Mouse (Mus musculus) spleen, adult 18-20 months (tissue): Measurements from ENCODE around the gene Hsh2d.

ENCODE experiments used
- DNase-seq, 2 experiments: peaks; one replicate each; pipeline ENCODE4 v3.0.0; 2022; ENCODE audit warnings: mixed read lengths in 2 of 2

Hsh2d gene

GRCm38 (mm10) chr8:72190215-72190539 is 739 bp downstream of the Hsh2d start:
- no peak for DNase-seq

GRCm38 (mm10) chr8:72192065-72192464 is 2.6 kb downstream of the Hsh2d start:
- no peak for DNase-seq

GRCm38 (mm10) chr8:72197997-72198396 is 8.6 kb downstream of the Hsh2d start:
- no peak for DNase-seq

- DNase-seq, result no peak
Measured at GRCm38 (mm10) chr8:72208582-72208981, 19.1 kb downstream of the Hsh2d start.

GRCm38 (mm10) chr8:72210222-72210621 is 20.8 kb downstream of the Hsh2d start:
- DNase-seq, result no peak

- DNase-seq, result no peak
Measured at GRCm38 (mm10) chr8:72210710-72211109, 21.3 kb downstream of the Hsh2d start.

- DNase-seq, result no peak
Measured at GRCm38 (mm10) chr8:72211846-72212245, 22.4 kb downstream of the Hsh2d start.

- no peak for DNase-seq
Measured at GRCm38 (mm10) chr8:72212751-72213150, 23.3 kb downstream of the Hsh2d start, which contains the start of gene Cib3. Gene Cib3 (minus strand): TSS chr8:72212837.

- DNase-seq, result no peak
Measured at GRCm38 (mm10) chr8:72213536-72213935, 24.1 kb downstream of the Hsh2d start, which contains the start of gene Gm11034. Gene Gm11034 (minus strand): TSS chr8:72213636.

GRCm38 (mm10) chr8:72215060-72215459 is 25.6 kb downstream of the Hsh2d start:
- DNase-seq, result peak; percentile 49 to 71

GRCm38 (mm10) chr8:72215871-72216270 is 26.4 kb downstream of the Hsh2d start:
- DNase-seq, result no peak

GRCm38 (mm10) chr8:72218781-72219540 is 29.5 kb downstream of the Hsh2d start:
- no peak for DNase-seq

GRCm38 (mm10) chr8:72219541-72220363 is 30.3 kb downstream of the Hsh2d start, which contains the start of gene Fam32a:
Gene Fam32a (plus strand): TSS chr8:72219730.
- DNase-seq, result peak; percentile 74 to 79

- DNase-seq, result no peak
Measured at GRCm38 (mm10) chr8:72220758-72221157, 31.3 kb downstream of the Hsh2d start.

GRCm38 (mm10) chr8:72222656-72223055 is 33.2 kb downstream of the Hsh2d start:
- no peak for DNase-seq

- peak; percentile 94 to 97 for DNase-seq
Measured at GRCm38 (mm10) chr8:72239499-72240402, 50.3 kb downstream of the Hsh2d start, which contains the start of gene Ap1m1. Gene Ap1m1 (plus strand): TSS chr8:72240018.

GRCm38 (mm10) chr8:72240403-72240763 is 50.9 kb downstream of the Hsh2d start:
- no peak for DNase-seq

GRCm38 (mm10) chr8:72240951-72241350 is 51.5 kb downstream of the Hsh2d start:
- DNase-seq, result no peak

- DNase-seq, result no peak
Measured at GRCm38 (mm10) chr8:72242226-72242625, 52.8 kb downstream of the Hsh2d start.

GRCm38 (mm10) chr8:72244610-72245009 is 55.2 kb downstream of the Hsh2d start:
- DNase-seq, result no peak
